Mouse (Mus musculus): ENCODE results near the gene Abhd6. TPM values are rescaled to one million over a fixed set of nuclear protein-coding genes. Genes with fewer than 3 reads are reported as not detected.

Gene Abhd6
- polyA plus RNA-seq, 1 experiment from 2014 or later = 11.3 TPM

- ATAC-seq (ENCODE audit: insufficient number of reproducible peaks, insufficient read depth, low FRiP score, low read depth) = peak; percentile 44; the same call in 1 of the 2 replicates
- H3K4me2 ChIP-seq (ENCODE audit: low read length) = no peak overlapping the region
- H3K9me3 ChIP-seq (ENCODE audit: control insufficient read depth, low read length) = peaks cover 2% of the 10 kb centered on the region; the same call in 1 of the 2 replicates
- peak overlapping the region; percentile 73 to 77 for H3K27ac ChIP-seq (replicated peaks in 1 of 2; ENCODE audit: control insufficient read depth in 1 of 2, insufficient read depth in 1 of 2, low read depth in 2 of 2, low read length in 2 of 2)
- no peaks in the 10 kb centered on the region for H3K27me3 ChIP-seq (ENCODE audit: control insufficient read depth, insufficient read depth, low read length)
- H3K9ac ChIP-seq (ENCODE audit: low read length) = no peak overlapping the region
- H3K4me3 ChIP-seq (ENCODE audit: control insufficient read depth in 1 of 2, insufficient read depth in 1 of 2, low read depth in 1 of 2, low read length in 2 of 2) = no peak overlapping the region
- WGBS = 34% methylated on average over 4 of the region's 4 CpGs
- H3K4me1 ChIP-seq (ENCODE audit: control insufficient read depth in 2 of 2, insufficient read depth in 2 of 2, low read length in 2 of 2) = peaks cover 10 to 14% of the 10 kb centered on the region in 2 experiments
- no peaks in the 10 kb centered on the region for H3K36me3 ChIP-seq (ENCODE audit: control insufficient read depth, insufficient read depth, low read length)
Observed at GRCm38 (mm10) chr14:8030535-8030934, 27.8 kb downstream of the Abhd6 start.

- Histone ChIP-seq H3K36me3 (ENCODE audit: control insufficient read depth, insufficient read depth, low read length) (no peaks in the 10 kb centered on the region), H3K4me2 (ENCODE audit: low read length) (no peak overlapping the region), H3K9me3 (ENCODE audit: control insufficient read depth, low read length) (peaks cover 2% of the 10 kb centered on the region; the same call in 1 of the 2 replicates), H3K4me3 (ENCODE audit: control insufficient read depth in 1 of 2, insufficient read depth in 1 of 2, low read depth in 1 of 2, low read length in 2 of 2) (no peak overlapping the region), H3K9ac (ENCODE audit: low read length) (no peak overlapping the region), H3K27me3 (ENCODE audit: control insufficient read depth, insufficient read depth, low read length) (no peaks in the 10 kb centered on the region), H3K4me1 (ENCODE audit: control insufficient read depth in 2 of 2, insufficient read depth in 2 of 2, low read length in 2 of 2) (peaks cover 14 to 16% of the 10 kb centered on the region in 2 experiments), H3K27ac (replicated peaks in 1 of 2; ENCODE audit: control insufficient read depth in 1 of 2, insufficient read depth in 1 of 2, low read depth in 2 of 2, low read length in 2 of 2) (peak overlapping the region; percentile 2 to 33; a peak in 1 of 4 replicates)
- 66% methylated on average over 13 of the region's 13 CpGs for WGBS
- ATAC-seq (ENCODE audit: insufficient number of reproducible peaks, insufficient read depth, low FRiP score, low read depth) = no peak
Observed at GRCm38 (mm10) chr14:8032087-8032944, 29.6 kb downstream of the Abhd6 start.

DNA sequence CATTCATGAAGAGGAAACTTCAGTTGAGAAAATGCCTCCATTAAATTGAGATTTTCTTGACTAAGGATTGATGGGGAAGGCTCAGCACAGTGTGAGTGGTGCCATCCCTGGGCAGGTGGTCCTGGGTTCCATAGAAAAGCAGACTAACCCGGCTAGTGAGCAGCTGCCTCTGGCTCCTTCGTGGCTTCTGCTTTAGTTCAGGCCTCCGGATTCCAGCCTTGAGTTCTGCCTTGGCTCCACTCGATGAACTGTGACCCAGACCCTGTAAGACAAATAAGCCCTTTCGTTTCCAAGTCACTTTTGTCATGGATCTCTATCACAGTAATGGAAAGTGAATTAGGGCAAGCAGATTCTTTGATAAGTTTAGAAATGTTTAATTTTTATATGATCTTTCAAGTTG, 31.9 kb downstream of the Abhd6 start:
- Histone ChIP-seq H3K9ac (ENCODE audit: low read length) (no peak overlapping the region), H3K27me3 (ENCODE audit: control insufficient read depth, insufficient read depth, low read length) (no peaks in the 10 kb centered on the region), H3K4me3 (ENCODE audit: control insufficient read depth in 1 of 2, insufficient read depth in 1 of 2, low read depth in 1 of 2, low read length in 2 of 2) (no peak overlapping the region), H3K4me1 (ENCODE audit: control insufficient read depth in 2 of 2, insufficient read depth in 2 of 2, low read length in 2 of 2) (peaks cover 14% of the 10 kb centered on the region in 2 experiments), H3K36me3 (ENCODE audit: control insufficient read depth, insufficient read depth, low read length) (no peaks in the 10 kb centered on the region), H3K9me3 (ENCODE audit: control insufficient read depth, low read length) (peaks cover 2% of the 10 kb centered on the region; the same call in 1 of the 2 replicates), H3K27ac (replicated peaks in 1 of 2; ENCODE audit: control insufficient read depth in 1 of 2, insufficient read depth in 1 of 2, low read depth in 2 of 2, low read length in 2 of 2) (no peak overlapping the region), H3K4me2 (ENCODE audit: low read length) (no peak overlapping the region)
- 79% methylated on average over 5 of the region's 5 CpGs for WGBS
- no peak for ATAC-seq (ENCODE audit: insufficient number of reproducible peaks, insufficient read depth, low FRiP score, low read depth)

DNA sequence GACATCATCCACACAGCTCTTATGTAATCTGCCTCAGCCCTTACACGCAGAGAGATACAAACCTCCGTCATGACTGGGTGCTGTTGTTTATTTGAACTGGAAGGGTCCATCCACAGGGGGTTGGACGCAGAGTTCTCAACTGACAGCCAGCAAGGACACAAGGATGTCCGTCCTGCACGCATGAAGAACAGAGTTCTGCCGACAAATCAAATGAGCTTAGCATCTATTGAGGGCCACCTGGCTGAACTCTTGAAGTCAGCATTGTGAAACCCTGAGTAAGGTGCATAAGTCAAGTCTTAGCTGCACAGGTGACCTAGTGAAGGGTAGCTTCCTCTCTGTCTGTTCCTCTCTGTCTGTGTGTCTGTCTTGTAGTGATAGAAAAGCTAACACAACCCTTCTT, 33.2 kb downstream of the Abhd6 start:
- WGBS = 76% methylated on average over 6 of the region's 6 CpGs
- Histone ChIP-seq H3K4me3 (ENCODE audit: control insufficient read depth in 1 of 2, insufficient read depth in 1 of 2, low read depth in 1 of 2, low read length in 2 of 2) (no peak overlapping the region), H3K27me3 (ENCODE audit: control insufficient read depth, insufficient read depth, low read length) (no peaks in the 10 kb centered on the region), H3K9ac (ENCODE audit: low read length) (no peak overlapping the region), H3K27ac (replicated peaks in 1 of 2; ENCODE audit: control insufficient read depth in 1 of 2, insufficient read depth in 1 of 2, low read depth in 2 of 2, low read length in 2 of 2) (no peak overlapping the region), H3K9me3 (ENCODE audit: control insufficient read depth, low read length) (no peaks in the 10 kb centered on the region), H3K4me1 (ENCODE audit: control insufficient read depth in 2 of 2, insufficient read depth in 2 of 2, low read length in 2 of 2) (peaks cover 4 to 6% of the 10 kb centered on the region in 2 experiments; a peak in 1 of 4 replicates), H3K36me3 (ENCODE audit: control insufficient read depth, insufficient read depth, low read length) (no peaks in the 10 kb centered on the region), H3K4me2 (ENCODE audit: low read length) (no peak overlapping the region)
- ATAC-seq (ENCODE audit: insufficient number of reproducible peaks, insufficient read depth, low FRiP score, low read depth) = no peak

DNA sequence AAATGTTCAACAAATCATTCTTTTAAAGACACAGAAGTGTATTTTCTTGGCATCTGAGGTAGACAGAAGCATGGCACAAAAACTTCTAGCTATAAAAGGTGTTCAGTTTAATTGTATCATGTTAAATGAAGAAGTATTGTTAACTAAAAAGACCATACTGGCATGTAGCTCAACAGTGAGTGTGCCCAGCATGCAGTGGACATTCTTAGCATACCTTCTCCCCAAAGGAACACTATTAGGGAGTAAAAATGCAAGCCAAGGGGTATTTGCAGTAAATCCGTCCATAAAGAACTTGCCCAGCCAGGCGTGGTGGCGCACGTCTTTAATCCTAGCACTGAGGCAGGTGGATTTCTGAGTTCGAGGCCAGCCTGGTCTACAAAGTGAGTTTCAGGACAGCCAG, 33.7 kb downstream of the Abhd6 start:
- WGBS = 60% methylated on average over 5 of the region's 5 CpGs
- no peaks in the 10 kb centered on the region for H3K9me3 ChIP-seq (ENCODE audit: control insufficient read depth, low read length)
- no peak overlapping the region for H3K9ac ChIP-seq (ENCODE audit: low read length)
- no peaks in the 10 kb centered on the region for H3K36me3 ChIP-seq (ENCODE audit: control insufficient read depth, insufficient read depth, low read length)
- peaks cover 4 to 6% of the 10 kb centered on the region in 2 experiments; a peak in 1 of 4 replicates for H3K4me1 ChIP-seq (ENCODE audit: control insufficient read depth in 2 of 2, insufficient read depth in 2 of 2, low read length in 2 of 2)
- no peak for ATAC-seq (ENCODE audit: insufficient number of reproducible peaks, insufficient read depth, low FRiP score, low read depth)
- no peak overlapping the region for H3K4me3 ChIP-seq (ENCODE audit: control insufficient read depth in 1 of 2, insufficient read depth in 1 of 2, low read depth in 1 of 2, low read length in 2 of 2)
- no peak overlapping the region for H3K27ac ChIP-seq (replicated peaks in 1 of 2; ENCODE audit: control insufficient read depth in 1 of 2, insufficient read depth in 1 of 2, low read depth in 2 of 2, low read length in 2 of 2)
- no peak overlapping the region for H3K4me2 ChIP-seq (ENCODE audit: low read length)
- no peaks in the 10 kb centered on the region for H3K27me3 ChIP-seq (ENCODE audit: control insufficient read depth, insufficient read depth, low read length)

GRCm38 (mm10) chr14:8038150-8038549, 35.4 kb downstream of the Abhd6 start:
- 0 out of 4 replicates have a peak, but pooled peaks cover 2 to 4% of the 10 kb centered on the region in 2 experiments for H3K4me1 ChIP-seq (ENCODE audit: control insufficient read depth in 2 of 2, insufficient read depth in 2 of 2, low read length in 2 of 2)

GRCm38 (mm10) chr14:8038791-8039448, 36.2 kb downstream of the Abhd6 start:
- Histone ChIP-seq H3K9me3 (ENCODE audit: control insufficient read depth, low read length) (no peaks in the 10 kb centered on the region), H3K4me2 (ENCODE audit: low read length) (no peak overlapping the region), H3K4me3 (ENCODE audit: control insufficient read depth in 1 of 2, insufficient read depth in 1 of 2, low read depth in 1 of 2, low read length in 2 of 2) (no peak overlapping the region), H3K36me3 (ENCODE audit: control insufficient read depth, insufficient read depth, low read length) (0 out of 2 replicates have a peak, but pooled peaks cover 4% of the 10 kb centered on the region), H3K27me3 (ENCODE audit: control insufficient read depth, insufficient read depth, low read length) (no peaks in the 10 kb centered on the region), H3K4me1 (ENCODE audit: control insufficient read depth in 2 of 2, insufficient read depth in 2 of 2, low read length in 2 of 2) (0 out of 4 replicates have a peak, but pooled peaks cover 2 to 4% of the 10 kb centered on the region in 2 experiments), H3K9ac (ENCODE audit: low read length) (no peak overlapping the region), H3K27ac (replicated peaks in 1 of 2; ENCODE audit: control insufficient read depth in 1 of 2, insufficient read depth in 1 of 2, low read depth in 2 of 2, low read length in 2 of 2) (no peak overlapping the region)
- 81% methylated on average over 7 of the region's 7 CpGs for WGBS
- ATAC-seq (ENCODE audit: insufficient number of reproducible peaks, insufficient read depth, low FRiP score, low read depth) = no peak

More at GRCm38 (mm10) chr14:8038150-8038549, 35.4 kb downstream of the Abhd6 start:
- no peak overlapping the region for H3K27ac ChIP-seq (replicated peaks in 1 of 2; ENCODE audit: control insufficient read depth in 1 of 2, insufficient read depth in 1 of 2, low read depth in 2 of 2, low read length in 2 of 2)
- 71% methylated on average over 5 of the region's 5 CpGs for WGBS
- no peak overlapping the region for H3K4me2 ChIP-seq (ENCODE audit: low read length)
- H3K9ac ChIP-seq (ENCODE audit: low read length) = no peak overlapping the region
- no peak overlapping the region for H3K4me3 ChIP-seq (ENCODE audit: control insufficient read depth in 1 of 2, insufficient read depth in 1 of 2, low read depth in 1 of 2, low read length in 2 of 2)
- H3K9me3 ChIP-seq (ENCODE audit: control insufficient read depth, low read length) = no peaks in the 10 kb centered on the region
- H3K27me3 ChIP-seq (ENCODE audit: control insufficient read depth, insufficient read depth, low read length) = no peaks in the 10 kb centered on the region
- 0 out of 2 replicates have a peak, but pooled peaks cover 4% of the 10 kb centered on the region for H3K36me3 ChIP-seq (ENCODE audit: control insufficient read depth, insufficient read depth, low read length)
- no peak for ATAC-seq (ENCODE audit: insufficient number of reproducible peaks, insufficient read depth, low FRiP score, low read depth)
